Mouse (Mus musculus): ENCODE data around the gene Tank.

Gene Tank

GRCm38 (mm10) chr2:61656421-61657411 lies 78.3 kb downstream of the Tank start:
- DNase-seq: peak; percentile 81

DNA sequence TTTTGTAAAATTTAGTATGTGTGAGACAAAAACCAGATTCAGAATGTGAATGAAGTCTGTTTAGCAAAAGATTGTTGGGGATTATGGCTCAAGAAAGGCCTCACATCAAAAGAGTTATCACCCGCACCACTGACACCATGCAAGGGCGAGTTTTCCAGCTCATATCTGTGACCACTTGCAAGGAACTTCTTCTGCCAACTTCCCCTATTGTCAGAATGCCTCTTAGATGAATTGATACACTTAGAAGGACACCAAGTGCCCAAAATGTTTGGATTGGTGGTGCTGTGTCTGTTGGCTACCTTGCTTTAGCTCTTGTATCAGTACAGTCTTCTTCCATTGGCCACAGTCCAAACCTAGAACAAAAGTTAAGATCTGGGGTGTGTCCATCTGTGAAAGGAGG lies 80.9 kb downstream of the Tank start:
- no peak for DNase-seq

DNA sequence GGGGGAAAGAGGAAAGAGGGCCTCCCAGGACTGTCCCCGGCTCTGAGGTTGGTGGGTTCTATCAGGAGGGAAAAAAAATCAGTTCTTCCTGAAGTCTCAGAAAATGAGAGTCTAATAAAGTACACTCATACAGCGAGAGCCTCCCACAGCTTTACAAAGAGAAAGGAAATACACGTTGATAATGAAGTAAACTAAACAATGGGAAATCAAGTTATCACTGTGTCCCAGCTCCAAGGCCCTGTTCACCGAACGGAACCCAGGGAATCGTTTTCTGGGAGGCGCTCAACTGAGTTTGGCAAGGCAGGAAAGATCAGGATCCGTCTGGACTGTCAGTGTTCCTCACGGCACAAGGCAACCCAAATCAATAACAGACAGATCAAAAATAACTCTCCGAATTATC lies 84.4 kb downstream of the Tank start:
- no peak for DNase-seq

- DNase-seq: no peak
These were observed 85.3 kb downstream of the Tank start for GRCm38 (mm10) chr2:61663573-61664241.

- no peak for DNase-seq
These were observed 89.0 kb downstream of the Tank start for GRCm38 (mm10) chr2:61667420-61667819.

DNA sequence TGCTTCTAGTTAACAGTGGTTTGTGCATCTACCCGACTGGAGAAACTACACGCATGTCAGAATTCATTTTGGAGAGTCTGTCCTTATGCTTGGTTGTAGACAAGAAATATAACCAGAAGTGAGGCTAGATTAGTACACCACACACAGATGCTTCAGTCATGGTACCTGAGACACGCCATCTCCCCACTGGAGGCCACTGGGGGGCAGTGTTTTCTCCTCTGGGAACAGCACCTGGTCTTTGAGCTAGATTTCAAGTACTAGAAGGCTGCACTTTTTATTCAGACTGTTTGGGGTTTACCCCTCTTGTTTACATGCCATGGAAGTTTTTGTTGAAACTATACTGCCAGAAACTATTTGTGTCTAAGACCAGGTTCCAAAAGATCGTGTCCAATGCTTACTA lies 89.9 kb downstream of the Tank start:
- DNase-seq: peak; percentile 41

DNA sequence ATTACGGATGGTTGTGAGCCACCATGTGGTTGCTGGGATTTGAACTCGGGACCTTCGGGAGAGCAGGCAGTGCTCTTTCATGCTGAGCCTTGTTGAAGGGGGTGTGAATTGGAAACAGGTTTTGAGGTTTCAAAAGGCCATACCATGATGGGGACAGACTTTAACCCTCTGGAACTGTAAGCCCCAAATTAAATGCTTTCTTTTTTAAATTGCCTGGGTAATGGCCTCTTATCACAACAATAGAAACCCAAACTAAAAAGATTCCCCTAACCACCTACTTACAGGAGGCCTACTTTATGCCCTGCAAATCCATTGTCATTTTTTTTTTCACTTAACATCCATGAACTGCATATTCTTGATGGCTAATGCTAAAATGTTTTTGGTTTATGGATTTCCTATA lies 96.2 kb downstream of the Tank start:
- DNase-seq: no peak

DNA sequence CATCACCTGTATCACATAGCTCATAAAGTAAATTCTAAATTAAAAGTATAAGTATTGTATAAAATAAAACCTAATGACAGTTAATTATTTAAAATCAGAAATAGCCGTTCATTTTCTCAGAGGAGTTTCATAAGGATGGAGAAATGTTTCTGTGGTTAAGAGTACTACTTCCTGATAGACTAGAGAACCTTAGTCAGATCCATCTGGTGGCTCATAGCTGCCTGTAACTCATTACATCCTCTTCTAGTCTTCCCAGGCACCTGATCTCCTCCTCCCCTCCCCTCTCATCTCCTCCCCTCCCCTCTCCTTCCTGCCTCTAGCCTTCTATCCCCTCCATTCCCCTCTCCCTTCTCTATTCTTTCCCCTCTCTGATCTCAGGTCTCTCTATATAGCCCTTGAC lies 103.2 kb downstream of the Tank start:
- no peak for DNase-seq

GRCm38 (mm10) chr2:61686533-61686932 lies 108.1 kb downstream of the Tank start:
- DNase-seq: no peak

GRCm38 (mm10) chr2:61689086-61689485 lies 110.7 kb downstream of the Tank start:
- DNase-seq: no peak
